Mouse (Mus musculus): Measurements from ENCODE around the gene Col4a6. TPM values are rescaled to one million over a fixed set of nuclear protein-coding genes. Genes with fewer than 3 reads are reported as not detected.

The Col4a6 gene
- total RNA-seq, 4 experiments from 2014 or later: 0.13 to 0.19 (median 0.17) TPM

- no peak for DNase-seq (ENCODE audit: low spot score in 2 of 2)
Measured at GRCm38 (mm10) chrX:141265986-141266385, 207.9 kb downstream of the Col4a6 start.

GRCm38 (mm10) chrX:141249636-141250035 lies 224.2 kb downstream of the Col4a6 start:
- DNase-seq (ENCODE audit: low spot score in 2 of 2): no peak

GRCm38 (mm10) chrX:141236564-141237333 lies 237.1 kb downstream of the Col4a6 start:
- no peak for DNase-seq (ENCODE audit: low spot score in 2 of 2)

GRCm38 (mm10) chrX:141228169-141228568 lies 245.7 kb downstream of the Col4a6 start:
- no peak for DNase-seq (ENCODE audit: low spot score in 2 of 2)

GRCm38 (mm10) chrX:141212802-141213201 lies 261.1 kb downstream of the Col4a6 start:
- DNase-seq (ENCODE audit: low spot score in 2 of 2): peak in 1 of 2 experiments; percentile 16

- DNase-seq (ENCODE audit: low spot score in 2 of 2): no peak
Measured at GRCm38 (mm10) chrX:141198993-141199392, 274.9 kb downstream of the Col4a6 start.

GRCm38 (mm10) chrX:141195036-141195435 lies 278.8 kb downstream of the Col4a6 start:
- no peak for DNase-seq (ENCODE audit: low spot score in 2 of 2)

- DNase-seq (ENCODE audit: low spot score in 2 of 2): no peak
Measured at GRCm38 (mm10) chrX:141175353-141175752, 298.5 kb downstream of the Col4a6 start.

- no peak for DNase-seq (ENCODE audit: low spot score in 2 of 2)
Measured at GRCm38 (mm10) chrX:141165067-141165466, 308.8 kb downstream of the Col4a6 start.

- no peak for DNase-seq (ENCODE audit: low spot score in 2 of 2)
Measured at GRCm38 (mm10) chrX:141160371-141160770, 313.5 kb downstream of the Col4a6 start.

- DNase-seq (ENCODE audit: low spot score in 2 of 2): no peak
Measured at GRCm38 (mm10) chrX:141158160-141158559, 315.7 kb downstream of the Col4a6 start.

- DNase-seq (ENCODE audit: low spot score in 2 of 2): no peak
Measured at GRCm38 (mm10) chrX:141157626-141158025, 316.2 kb downstream of the Col4a6 start.

- no peak for DNase-seq (ENCODE audit: low spot score in 2 of 2)
Measured at GRCm38 (mm10) chrX:141156696-141157095, 317.2 kb downstream of the Col4a6 start.

- no peak for DNase-seq (ENCODE audit: low spot score in 2 of 2)
Measured at GRCm38 (mm10) chrX:141151182-141151581, 322.7 kb downstream of the Col4a6 start.

- no peak for DNase-seq (ENCODE audit: low spot score in 2 of 2)
Measured at GRCm38 (mm10) chrX:141150290-141150689, 323.6 kb downstream of the Col4a6 start.

- no peak for DNase-seq (ENCODE audit: low spot score in 2 of 2)
Measured at GRCm38 (mm10) chrX:141149705-141150104, 324.2 kb downstream of the Col4a6 start.

Other genes with a start within 250 kb of the Col4a6 start
- 1 to 10 TPM; 1.1 to 1.4 (median 1.2) TPM for gene Col4a5, start 1.3 kb upstream of the Col4a6 start, total RNA-seq (2022)

Data from gastrocnemius, adult 8-10 months (tissue).